Mouse (Mus musculus): ENCODE measurements around the gene Pter. TPM values are rescaled to one million over a fixed set of nuclear protein-coding genes. Genes with fewer than 3 reads are reported as not detected.

The Pter gene
- polyA plus RNA-seq, 1 experiment from 2014 or later = 4.6 TPM

DNA sequence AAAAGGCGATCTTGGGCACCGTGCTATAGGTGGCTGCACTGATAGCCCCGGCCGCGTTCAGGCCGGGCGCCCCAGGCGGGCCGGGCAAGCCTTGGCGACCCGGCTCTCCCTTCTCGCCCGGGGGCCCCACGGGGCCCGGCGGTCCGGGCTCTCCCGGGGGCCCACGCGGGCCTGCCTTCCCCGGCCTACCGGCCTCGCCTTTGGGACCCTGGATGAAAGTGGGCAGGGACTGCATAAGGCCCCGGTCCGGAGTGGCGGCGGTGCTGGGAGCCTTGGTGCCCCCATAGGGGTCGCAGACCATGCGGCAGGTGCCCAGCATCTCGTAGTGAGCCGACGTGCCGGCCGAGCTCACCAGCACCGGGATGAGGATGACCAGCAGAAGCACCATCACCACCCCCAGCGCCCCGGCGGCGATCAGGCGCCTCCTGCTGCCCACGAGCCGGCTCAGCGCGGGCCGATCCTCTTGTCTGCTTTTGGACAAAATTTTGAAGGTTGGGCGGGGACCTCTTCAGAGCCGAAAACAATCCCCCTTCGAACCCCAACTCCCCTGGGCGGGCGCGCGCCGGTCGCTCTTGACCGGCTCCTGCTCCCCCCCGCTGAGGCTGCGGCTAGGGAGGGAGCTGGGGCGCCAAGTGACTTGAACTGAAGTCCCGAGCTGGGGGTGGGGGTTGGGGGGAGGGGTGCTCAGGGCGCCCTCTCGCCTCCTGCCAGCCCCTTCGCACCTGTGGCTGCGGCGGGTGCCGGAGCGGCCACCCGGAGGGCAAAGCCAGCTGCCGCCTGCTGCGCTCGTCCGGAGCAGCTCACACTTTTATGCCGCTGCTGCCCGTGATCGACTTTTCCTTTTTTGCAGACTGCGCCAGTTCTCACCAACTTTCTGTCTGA is 86.9 kb downstream of the Pter start:
- peak; percentile 83 for ATAC-seq (replicated peaks)
- Histone ChIP-seq H3K9me3 (no peaks in the 10 kb centered on the region), H3K27me3 (replicated peaks) (peaks cover 32% of the 10 kb centered on the region), H3K9ac (peak overlapping the region; percentile 31), H3K27ac (0 out of 2 replicates have a peak overlapping the region, but pooled peaks have one; percentile 17), H3K4me2 (peak overlapping the region; percentile 96), H3K36me3 (replicated peaks) (no peaks in the 10 kb centered on the region), H3K4me1 (peaks cover 29% of the 10 kb centered on the region), H3K4me3 (peak overlapping the region; percentile 48)
- under 1% methylated on average over 74 of the region's 75 CpGs for WGBS

GRCm38 (mm10) chr2:13011472-13011871 is 87.6 kb downstream of the Pter start, which contains the start of gene C1ql3:
C1ql3 (minus strand) TSS chr2:13011806.
- 0 out of 2 replicates have a peak within 1 kb of the TSS, but pooled peaks have one; percentile 26 for H3K27ac ChIP-seq
- WGBS = under 1% methylated on average over 19 of the region's 19 CpGs
- H3K9ac ChIP-seq = peak within 1 kb of the TSS; percentile 40
- ATAC-seq (replicated peaks) = 0 out of 2 replicates have a peak, but pooled peaks have one; percentile 28
- no peaks in the 10 kb centered on the region for H3K36me3 ChIP-seq (replicated peaks)
- H3K4me2 ChIP-seq = peak within 1 kb of the TSS; percentile 96
- peak within 1 kb of the TSS; percentile 48 for H3K4me3 ChIP-seq
- no peaks in the 10 kb centered on the region for H3K9me3 ChIP-seq
- H3K27me3 ChIP-seq (replicated peaks) = peaks cover 32% of the 10 kb centered on the region
- H3K4me1 ChIP-seq = peaks cover 29% of the 10 kb centered on the region

DNA sequence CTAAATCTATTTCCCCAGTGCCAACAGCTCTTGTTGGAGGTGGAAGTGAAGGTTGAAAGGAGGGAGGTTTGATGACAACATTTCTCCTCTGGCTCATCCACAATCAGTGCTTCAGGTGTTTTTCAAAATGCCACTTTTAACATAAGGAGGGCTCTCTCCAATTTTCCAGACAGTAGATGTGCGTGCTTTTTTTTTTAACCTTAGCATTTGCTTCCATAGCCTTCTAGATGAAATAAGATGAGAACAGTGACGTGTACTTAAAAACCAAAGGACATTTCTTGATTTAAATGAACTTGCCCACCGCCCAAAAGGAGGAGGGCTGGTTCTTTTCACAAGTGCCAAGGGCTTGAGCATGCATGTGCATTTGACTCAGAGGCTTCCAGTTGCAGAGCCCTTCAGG is 88.1 kb downstream of the Pter start:
- H3K27ac ChIP-seq = no peak overlapping the region
- peaks cover 32% of the 10 kb centered on the region for H3K27me3 ChIP-seq (replicated peaks)
- 41% methylated on average over 3 of the region's 3 CpGs for WGBS
- no peak overlapping the region for H3K9ac ChIP-seq
- peaks cover 29% of the 10 kb centered on the region for H3K4me1 ChIP-seq
- H3K4me2 ChIP-seq = peak overlapping the region; percentile 96
- no peak for ATAC-seq (replicated peaks)
- H3K4me3 ChIP-seq = peak overlapping the region; percentile 48
- no peaks in the 10 kb centered on the region for H3K9me3 ChIP-seq
- H3K36me3 ChIP-seq (replicated peaks) = no peaks in the 10 kb centered on the region

DNA sequence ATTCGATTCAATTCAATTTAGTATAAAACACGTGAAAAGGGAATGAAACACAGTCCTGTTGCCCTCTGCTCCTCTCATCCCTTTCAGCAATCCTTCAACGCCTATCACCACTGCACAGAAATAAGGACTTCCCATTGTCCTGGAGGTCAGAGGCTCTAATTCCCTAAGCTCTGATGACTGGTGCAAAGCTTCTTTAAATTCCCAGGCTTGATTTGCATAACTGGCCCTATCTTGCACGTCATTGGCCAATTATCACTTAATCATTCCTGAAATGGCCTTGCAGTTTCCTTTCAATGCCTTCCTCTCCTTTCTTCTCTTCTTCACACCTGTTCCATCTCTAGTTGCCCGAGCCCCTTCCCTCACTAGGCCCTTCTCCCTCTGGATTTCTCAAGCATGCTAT is 94.5 kb downstream of the Pter start:
- WGBS = 21% methylated on average over 5 of the region's 5 CpGs
- Histone ChIP-seq H3K4me2 (no peak overlapping the region), H3K4me3 (no peak overlapping the region), H3K36me3 (replicated peaks) (no peaks in the 10 kb centered on the region), H3K4me1 (no peaks in the 10 kb centered on the region), H3K27me3 (replicated peaks) (peaks cover 5% of the 10 kb centered on the region; the same call in 1 of the 2 replicates), H3K9ac (no peak overlapping the region), H3K9me3 (no peaks in the 10 kb centered on the region), H3K27ac (no peak overlapping the region)
- no peak for ATAC-seq (replicated peaks)

- H3K4me1 ChIP-seq = no peaks in the 10 kb centered on the region
- no peak overlapping the region for H3K27ac ChIP-seq
- H3K9me3 ChIP-seq = no peaks in the 10 kb centered on the region
- 69% methylated on average over 1 of the region's 1 CpGs for WGBS
- no peak overlapping the region for H3K9ac ChIP-seq
- no peak for ATAC-seq (replicated peaks)
- no peak overlapping the region for H3K4me3 ChIP-seq
- no peak overlapping the region for H3K4me2 ChIP-seq
- no peaks in the 10 kb centered on the region for H3K36me3 ChIP-seq (replicated peaks)
- 0 out of 2 replicates have a peak, but pooled peaks cover under 1% of the 10 kb centered on the region for H3K27me3 ChIP-seq (replicated peaks)
Observed at GRCm38 (mm10) chr2:13018861-13019260, 95.0 kb downstream of the Pter start.

DNA sequence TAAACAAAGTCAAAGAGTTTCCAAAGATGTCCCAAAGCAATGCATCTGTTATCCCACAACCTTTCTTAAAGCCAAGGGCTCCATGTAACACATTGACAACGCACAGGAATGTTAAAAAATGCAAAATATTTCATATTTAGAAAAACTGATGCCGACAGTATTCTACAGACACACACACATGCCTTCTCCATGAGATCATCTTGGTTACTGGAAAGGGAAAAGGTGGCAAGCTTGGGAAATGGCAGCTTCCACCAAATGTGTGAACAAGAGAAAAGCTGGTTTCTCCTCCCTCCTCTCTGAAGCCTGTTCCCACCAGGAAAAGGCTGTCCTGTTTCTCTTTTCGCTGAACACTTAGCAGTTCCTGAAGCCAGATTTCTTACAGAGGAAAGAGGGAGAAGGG is 114.9 kb downstream of the Pter start:
- 83% methylated on average over 3 of the region's 3 CpGs for WGBS
- H3K27me3 ChIP-seq (replicated peaks) = no peaks in the 10 kb centered on the region
- no peak for ATAC-seq (replicated peaks)
- H3K4me1 ChIP-seq = no peaks in the 10 kb centered on the region
- H3K27ac ChIP-seq = no peak overlapping the region
- no peak overlapping the region for H3K4me2 ChIP-seq
- no peaks in the 10 kb centered on the region for H3K36me3 ChIP-seq (replicated peaks)
- H3K9me3 ChIP-seq = no peaks in the 10 kb centered on the region
- H3K9ac ChIP-seq = no peak overlapping the region
- H3K4me3 ChIP-seq = no peak overlapping the region

DNA sequence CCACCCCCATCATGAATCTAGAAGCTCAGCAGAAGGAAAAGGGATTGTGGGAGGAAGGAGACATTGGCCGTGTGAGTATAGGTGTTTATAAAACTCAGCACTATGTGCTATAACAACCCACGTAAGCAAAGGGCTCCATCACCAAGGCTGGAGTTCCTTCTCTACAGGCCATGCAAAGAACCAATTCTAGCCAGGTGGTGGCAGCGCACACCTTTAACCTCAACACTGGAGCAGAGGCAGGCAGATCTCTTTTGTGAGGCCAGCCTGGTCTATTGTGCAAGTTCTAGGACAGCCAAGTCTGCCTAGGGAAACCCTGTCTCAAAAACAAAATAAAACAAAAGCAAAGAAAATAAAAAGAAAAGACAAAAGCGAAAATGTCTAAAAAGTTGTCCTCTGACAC is 115.9 kb downstream of the Pter start:
- Histone ChIP-seq H3K9me3 (no peaks in the 10 kb centered on the region), H3K9ac (no peak overlapping the region), H3K4me3 (no peak overlapping the region), H3K27ac (no peak overlapping the region), H3K4me2 (no peak overlapping the region), H3K36me3 (replicated peaks) (no peaks in the 10 kb centered on the region), H3K4me1 (no peaks in the 10 kb centered on the region), H3K27me3 (replicated peaks) (no peaks in the 10 kb centered on the region)
- WGBS = 86% methylated on average over 4 of the region's 4 CpGs
- ATAC-seq (replicated peaks) = no peak

GRCm38 (mm10) chr2:13044555-13044954 is 120.7 kb downstream of the Pter start:
- H3K4me1 ChIP-seq = no peaks in the 10 kb centered on the region

DNA sequence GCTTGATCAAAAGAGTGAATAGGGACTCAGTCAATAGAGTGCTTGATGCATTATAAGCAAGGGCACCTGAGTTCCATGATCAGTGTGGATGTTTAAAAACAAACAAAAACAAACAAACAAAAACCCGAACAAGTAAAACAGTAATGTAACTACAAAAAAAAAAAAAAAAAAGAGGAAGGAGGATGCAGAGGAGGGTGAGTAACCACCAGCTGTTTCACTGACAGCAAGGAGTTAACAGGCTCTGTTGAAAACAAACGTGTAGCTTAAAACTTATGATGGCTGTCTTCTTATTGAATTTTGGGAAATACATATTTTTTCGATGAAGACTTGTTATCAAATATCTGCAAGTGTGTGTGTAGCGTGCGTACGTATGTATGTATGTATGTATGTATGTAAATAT is 124.8 kb downstream of the Pter start:
- H3K4me1 ChIP-seq = no peaks in the 10 kb centered on the region
- WGBS = 92% methylated on average over 6 of the region's 6 CpGs
- ATAC-seq (replicated peaks) = no peak
- no peaks in the 10 kb centered on the region for H3K36me3 ChIP-seq (replicated peaks)
- no peaks in the 10 kb centered on the region for H3K27me3 ChIP-seq (replicated peaks)
- H3K4me3 ChIP-seq = no peak overlapping the region
- no peak overlapping the region for H3K9ac ChIP-seq
- H3K4me2 ChIP-seq = no peak overlapping the region
- H3K27ac ChIP-seq = no peak overlapping the region
- H3K9me3 ChIP-seq = no peaks in the 10 kb centered on the region

More at GRCm38 (mm10) chr2:13044555-13044954, 120.7 kb downstream of the Pter start:
- no peaks in the 10 kb centered on the region for H3K36me3 ChIP-seq (replicated peaks)
- no peak for ATAC-seq (replicated peaks)
- H3K4me3 ChIP-seq = no peak overlapping the region
- H3K9ac ChIP-seq = no peak overlapping the region
- WGBS = 92% methylated on average over 4 of the region's 4 CpGs
- H3K27ac ChIP-seq = no peak overlapping the region
- no peaks in the 10 kb centered on the region for H3K9me3 ChIP-seq
- H3K27me3 ChIP-seq (replicated peaks) = no peaks in the 10 kb centered on the region
- H3K4me2 ChIP-seq = no peak overlapping the region

Other genes starting within 250 kb of the Pter start
- gene C1ql3, start 87.8 kb downstream of the Pter start, polyA plus RNA-seq (2015; fragmentation: Nextera tagmentation; extraction: Ambion mirVana) = 1.8 and 2.3 TPM in 2 replicates

All from midbrain, embryonic 15.5 days (tissue).